Mouse (Mus musculus): ENCODE measurements around the gene Crip2. TPM values are rescaled to one million over a fixed set of nuclear protein-coding genes. Genes with fewer than 3 reads are reported as not detected.

The Crip2 gene
- polyA plus RNA-seq, 1 experiment from 2014 or later = 112 TPM

DNA sequence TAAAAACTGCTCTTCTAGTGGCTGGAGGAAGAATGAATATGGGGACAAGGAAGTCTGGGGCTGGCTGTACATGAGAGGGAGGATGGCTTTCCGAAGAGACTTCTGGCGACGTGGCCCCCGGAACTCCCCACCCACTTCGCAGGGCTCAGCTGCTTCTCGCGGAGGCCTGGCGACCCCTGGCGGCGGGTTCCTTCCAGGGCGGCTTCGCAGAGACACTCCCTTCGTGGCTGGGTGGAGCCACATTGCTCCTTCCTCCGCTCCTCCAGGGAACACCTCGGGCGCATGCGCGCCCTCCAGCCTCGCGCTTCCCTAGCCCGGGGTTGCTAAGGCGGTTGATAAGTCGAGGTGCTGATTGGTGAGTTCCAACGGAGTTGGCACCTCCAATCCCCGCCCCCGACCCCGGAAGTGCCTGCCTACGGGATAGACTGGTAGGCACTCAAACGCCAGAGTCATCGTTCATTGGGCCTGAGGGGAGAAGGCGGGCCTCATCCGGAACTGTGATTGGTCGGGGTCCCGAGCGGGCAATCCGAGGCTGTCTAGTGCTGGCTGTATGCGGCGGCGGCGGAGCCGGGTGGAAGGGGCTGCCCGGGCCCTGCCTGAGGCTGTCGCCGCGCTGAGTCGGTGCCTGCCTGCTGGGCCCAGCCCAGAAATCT, 16.0 kb downstream of the Crip2 start, which contains the start of gene Tedc1:
Gene Tedc1 (plus strand): TSS at position 535 of the 653 bp plus-strand sequence.
- WGBS = under 1% methylated on average over 46 of the region's 46 CpGs
- no peak for TF ChIP-seq EP300 (optimal IDR thresholded peaks at IDR 0.05)
- TF ChIP-seq CTCF (IDR thresholded peaks at IDR 0.05; ENCODE audit: low read depth) = peak; percentile 99

GRCm38 (mm10) chr12:113156540-113156929, 16.5 kb downstream of the Crip2 start:
- peak overlapping the region; percentile 51 for H3K4me3 ChIP-seq (ENCODE audit: low read depth, low read length)
- H3K4me2 ChIP-seq (replicated peaks; ENCODE audit: low read depth) = peak overlapping the region; percentile 90
- peaks cover 7% of the 10 kb centered on the region; the same call in 1 of the 2 replicates for H3K4me1 ChIP-seq (replicated peaks; ENCODE audit: control insufficient read depth, insufficient read depth)
- ATAC-seq (ENCODE audit: low FRiP score, low TSS enrichment) (peak; percentile 22), DNase-seq (ENCODE audit: low spot score) (no peak)
- peak overlapping the region; percentile 49 for H3K9ac ChIP-seq (ENCODE audit: low read length)
- no peaks in the 10 kb centered on the region for H3K36me3 ChIP-seq (ENCODE audit: control insufficient read depth, insufficient read depth, low read length)
- H3K27ac ChIP-seq (replicated peaks) = 0 out of 2 replicates have a peak overlapping the region, but pooled peaks have one; percentile 36
- 0% methylated on average over 23 of the region's 23 CpGs for WGBS
- no peaks in the 10 kb centered on the region for H3K9me3 ChIP-seq (ENCODE audit: control insufficient read depth, low read length)
- no peaks in the 10 kb centered on the region for H3K27me3 ChIP-seq (ENCODE audit: control insufficient read depth, insufficient read depth, low read length)
- TF ChIP-seq EP300 (optimal IDR thresholded peaks at IDR 0.05) (no peak), CTCF (IDR thresholded peaks at IDR 0.05; ENCODE audit: low read depth) (no peak)

More for the DNA sequence above, 16.0 kb downstream of the Crip2 start, which contains the start of gene Tedc1:
- DNase-seq (ENCODE audit: low spot score) (peak; percentile 99), ATAC-seq (ENCODE audit: low FRiP score, low TSS enrichment) (peak; percentile 96)
- peak within 1 kb of the TSS; percentile 89 for H3K27ac ChIP-seq (replicated peaks)
- peak within 1 kb of the TSS; percentile 90 for H3K4me2 ChIP-seq (replicated peaks; ENCODE audit: low read depth)
- peak within 1 kb of the TSS; percentile 63 for H3K9ac ChIP-seq (ENCODE audit: low read length)
- H3K4me3 ChIP-seq (ENCODE audit: low read depth, low read length) = peak within 1 kb of the TSS; percentile 51
- no peaks in the 10 kb centered on the region for H3K36me3 ChIP-seq (ENCODE audit: control insufficient read depth, insufficient read depth, low read length)
- H3K27me3 ChIP-seq (ENCODE audit: control insufficient read depth, insufficient read depth, low read length) = no peaks in the 10 kb centered on the region
- peaks cover 8% of the 10 kb centered on the region for H3K4me1 ChIP-seq (replicated peaks; ENCODE audit: control insufficient read depth, insufficient read depth)
- no peaks in the 10 kb centered on the region for H3K9me3 ChIP-seq (ENCODE audit: control insufficient read depth, low read length)

GRCm38 (mm10) chr12:113157002-113157401, 17.0 kb downstream of the Crip2 start:
- ATAC-seq (ENCODE audit: low FRiP score, low TSS enrichment) (no peak), DNase-seq (ENCODE audit: low spot score) (no peak)
- Histone ChIP-seq H3K36me3 (ENCODE audit: control insufficient read depth, insufficient read depth, low read length) (no peaks in the 10 kb centered on the region), H3K27me3 (ENCODE audit: control insufficient read depth, insufficient read depth, low read length) (no peaks in the 10 kb centered on the region), H3K9me3 (ENCODE audit: control insufficient read depth, low read length) (no peaks in the 10 kb centered on the region), H3K27ac (replicated peaks) (no peak overlapping the region), H3K4me2 (replicated peaks; ENCODE audit: low read depth) (peak overlapping the region; percentile 90), H3K4me1 (replicated peaks; ENCODE audit: control insufficient read depth, insufficient read depth) (peaks cover 4% of the 10 kb centered on the region; the same call in 1 of the 2 replicates), H3K9ac (ENCODE audit: low read length) (no peak overlapping the region), H3K4me3 (ENCODE audit: low read depth, low read length) (peak overlapping the region; percentile 51)
- TF ChIP-seq CTCF (IDR thresholded peaks at IDR 0.05; ENCODE audit: low read depth) = no peak
- no peak for TF ChIP-seq EP300 (optimal IDR thresholded peaks at IDR 0.05)
- 31% methylated on average over 8 of the region's 8 CpGs for WGBS

DNA sequence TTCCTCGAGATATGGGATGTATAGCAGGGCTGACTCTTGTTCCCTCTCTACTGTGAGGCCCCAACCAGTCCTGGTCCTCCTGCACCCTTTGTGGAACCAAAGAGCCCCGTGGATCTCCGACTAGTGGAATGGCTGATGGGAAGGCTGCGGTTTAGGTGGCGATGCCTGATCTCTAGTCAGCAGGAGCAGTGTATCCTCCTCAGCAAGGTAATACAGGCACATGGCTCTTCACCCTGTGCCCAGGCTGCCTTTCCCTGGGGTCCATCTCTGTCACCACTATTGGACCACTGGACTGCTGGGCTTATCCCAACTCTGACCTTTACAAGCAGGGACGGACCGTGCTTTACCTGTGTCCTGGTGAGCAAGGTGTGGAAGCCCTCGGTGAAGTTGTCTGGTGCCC, 17.5 kb downstream of the Crip2 start:
- WGBS = 84% methylated on average over 8 of the region's 8 CpGs
- Histone ChIP-seq H3K4me1 (replicated peaks; ENCODE audit: control insufficient read depth, insufficient read depth) (0 out of 2 replicates have a peak, but pooled peaks cover 4% of the 10 kb centered on the region), H3K27ac (replicated peaks) (no peak overlapping the region), H3K4me2 (replicated peaks; ENCODE audit: low read depth) (no peak overlapping the region), H3K27me3 (ENCODE audit: control insufficient read depth, insufficient read depth, low read length) (no peaks in the 10 kb centered on the region), H3K4me3 (ENCODE audit: low read depth, low read length) (no peak overlapping the region), H3K9ac (ENCODE audit: low read length) (no peak overlapping the region), H3K9me3 (ENCODE audit: control insufficient read depth, low read length) (no peaks in the 10 kb centered on the region), H3K36me3 (ENCODE audit: control insufficient read depth, insufficient read depth, low read length) (no peaks in the 10 kb centered on the region)
- no peak for ATAC-seq (ENCODE audit: low FRiP score, low TSS enrichment)
- DNase-seq (ENCODE audit: low spot score) = no peak
- TF ChIP-seq EP300 (optimal IDR thresholded peaks at IDR 0.05) (no peak), CTCF (IDR thresholded peaks at IDR 0.05; ENCODE audit: low read depth) (no peak)

GRCm38 (mm10) chr12:113157971-113158370, 17.9 kb downstream of the Crip2 start:
- 0 out of 2 replicates have a peak, but pooled peaks cover 4% of the 10 kb centered on the region for H3K4me1 ChIP-seq (replicated peaks; ENCODE audit: control insufficient read depth, insufficient read depth)
- no peaks in the 10 kb centered on the region for H3K36me3 ChIP-seq (ENCODE audit: control insufficient read depth, insufficient read depth, low read length)
- DNase-seq (ENCODE audit: low spot score) (no peak), ATAC-seq (ENCODE audit: low FRiP score, low TSS enrichment) (no peak)
- H3K27ac ChIP-seq (replicated peaks) = no peak overlapping the region
- TF ChIP-seq EP300 (optimal IDR thresholded peaks at IDR 0.05) = no peak
- TF ChIP-seq CTCF (IDR thresholded peaks at IDR 0.05; ENCODE audit: low read depth) = no peak
- H3K4me2 ChIP-seq (replicated peaks; ENCODE audit: low read depth) = no peak overlapping the region
- no peak overlapping the region for H3K4me3 ChIP-seq (ENCODE audit: low read depth, low read length)
- no peaks in the 10 kb centered on the region for H3K9me3 ChIP-seq (ENCODE audit: control insufficient read depth, low read length)
- no peaks in the 10 kb centered on the region for H3K27me3 ChIP-seq (ENCODE audit: control insufficient read depth, insufficient read depth, low read length)
- 91% methylated on average over 8 of the region's 8 CpGs for WGBS
- H3K9ac ChIP-seq (ENCODE audit: low read length) = no peak overlapping the region

DNA sequence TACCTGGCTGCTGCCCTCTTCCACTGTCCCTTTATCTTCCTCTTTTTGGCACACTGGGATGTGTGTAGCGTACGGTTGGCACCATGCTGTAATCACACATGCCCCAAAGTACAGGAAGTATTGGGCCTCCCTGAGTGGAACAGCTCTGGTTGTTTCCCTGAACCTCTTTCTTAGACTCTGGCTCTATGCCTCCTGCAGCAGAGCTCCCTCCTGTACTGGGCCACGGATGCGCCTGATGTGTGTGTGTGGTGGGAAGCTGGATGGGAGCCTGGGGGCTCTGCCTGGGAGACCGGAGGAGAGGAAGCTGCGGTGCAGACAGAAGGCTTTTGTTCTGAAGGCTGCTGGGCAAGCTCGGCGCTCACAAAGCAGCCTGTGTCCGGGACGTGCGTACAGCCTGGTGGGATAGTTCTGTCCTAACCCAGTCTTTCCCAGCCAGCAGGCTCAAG, 23.5 kb downstream of the Crip2 start:
- ATAC-seq (ENCODE audit: low FRiP score, low TSS enrichment) = no peak
- H3K27ac ChIP-seq (replicated peaks) = no peak overlapping the region

More for the DNA sequence above, 23.5 kb downstream of the Crip2 start:
- Histone ChIP-seq H3K27me3 (ENCODE audit: control insufficient read depth, insufficient read depth, low read length) (no peaks in the 10 kb centered on the region), H3K4me3 (ENCODE audit: low read depth, low read length) (no peak overlapping the region), H3K9ac (ENCODE audit: low read length) (no peak overlapping the region), H3K9me3 (ENCODE audit: control insufficient read depth, low read length) (no peaks in the 10 kb centered on the region), H3K36me3 (ENCODE audit: control insufficient read depth, insufficient read depth, low read length) (no peaks in the 10 kb centered on the region), H3K4me2 (replicated peaks; ENCODE audit: low read depth) (no peak overlapping the region), H3K4me1 (replicated peaks; ENCODE audit: control insufficient read depth, insufficient read depth) (no peaks in the 10 kb centered on the region)
- no peak for DNase-seq (ENCODE audit: low spot score)
- 90% methylated on average over 11 of the region's 11 CpGs for WGBS
- no peak for TF ChIP-seq CTCF (IDR thresholded peaks at IDR 0.05; ENCODE audit: low read depth)
- no peak for TF ChIP-seq EP300 (optimal IDR thresholded peaks at IDR 0.05)
